Mouse (Mus musculus): Measurements from ENCODE around the gene Zfp950.
"Not testable (repeated sequence)": the region's sequence is repeated elsewhere in the genome, so short reads cannot be mapped to it uniquely, and the experiment has no call there.

- TF ChIP-seq CTCF, POLR2A (IDR thresholded peaks at IDR 0.05; ENCODE audit: extremely low read depth, insufficient read depth, low read length): not testable (repeated sequence)
Observed at GRCm38 (mm10) chr19:61183590-61183989, 43.0 kb upstream of the Zfp950 start, which contains the start of gene Gm6020.

Measured in cortical plate, adult 2 months (tissue).